Mouse (Mus musculus) adrenal gland, postnatal 10 days (tissue): ENCODE measurements around the gene Gramd1c. TPM values are rescaled to one million over a fixed set of nuclear protein-coding genes. Genes with fewer than 3 reads are reported as not detected.

ENCODE experiments used
- DNase-seq: peaks from one replicate; pipeline ENCODE4 v3.0.0; 2021; ENCODE audit warnings: mixed read lengths
- long read RNA-seq, 2 experiments: library from polyadenylated mRNA; stranded (forward); transcript quantifications; one replicate each; pipeline ENCODE4 v2.0.0; 2021
- total RNA-seq, 2 experiments: library from RNA; stranded (reverse); gene quantifications; 2 replicates each; pipeline ENCODE4 v1.2.3; 2021

Gramd1c gene
- 1 to 10 TPM; 4.5 to 5.3 TPM for total RNA-seq
- long read RNA-seq, experiment 1, partial matches to known transcripts, result 1 of 4 reads
- long read RNA-seq, experiment 1, other reads (novel, unspliced or antisense), result 3 of 4 reads
- long read RNA-seq, experiment 2, partial matches to known transcripts, result 1 of 1 reads
- long read RNA-seq, experiment 2, other reads (novel, unspliced or antisense), result 0 of 1 reads

GRCm38 (mm10) chr16:44063025-44063894, at the start of gene Gramd1c:
Gramd1c (minus strand) TSS chr16:44063345.
- peak; percentile 72 for DNase-seq

- no peak for DNase-seq
These were observed 45.9 kb upstream of the Gramd1c start for GRCm38 (mm10) chr16:44109002-44109401.

- no peak for DNase-seq
These were observed 42.1 kb upstream of the Gramd1c start for GRCm38 (mm10) chr16:44105211-44105610.

GRCm38 (mm10) chr16:44103806-44104766, 40.9 kb upstream of the Gramd1c start:
- no peak for DNase-seq

- DNase-seq, result no peak
These were observed 39.8 kb upstream of the Gramd1c start for GRCm38 (mm10) chr16:44102925-44103324.

- DNase-seq, result no peak
These were observed 38.1 kb upstream of the Gramd1c start for GRCm38 (mm10) chr16:44101181-44101710.

GRCm38 (mm10) chr16:44099377-44099776, 36.2 kb upstream of the Gramd1c start:
- DNase-seq, result no peak

GRCm38 (mm10) chr16:44087650-44088049, 24.5 kb upstream of the Gramd1c start:
- DNase-seq, result no peak

- no peak for DNase-seq
These were observed 1.8 kb downstream of the Gramd1c start for GRCm38 (mm10) chr16:44061341-44061740.

GRCm38 (mm10) chr16:44060604-44061286, 2.4 kb downstream of the Gramd1c start:
- no peak for DNase-seq

GRCm38 (mm10) chr16:44058745-44059144, 4.4 kb downstream of the Gramd1c start:
- peak; percentile 80 for DNase-seq

- DNase-seq, result no peak
These were observed 7.4 kb downstream of the Gramd1c start for GRCm38 (mm10) chr16:44055766-44056165.

- DNase-seq, result no peak
These were observed 9.9 kb downstream of the Gramd1c start for GRCm38 (mm10) chr16:44053265-44053664.

GRCm38 (mm10) chr16:44052390-44052789, 10.8 kb downstream of the Gramd1c start:
- no peak for DNase-seq

GRCm38 (mm10) chr16:44050139-44050538, 13.0 kb downstream of the Gramd1c start:
- DNase-seq, result no peak

- no peak for DNase-seq
These were observed 24.0 kb downstream of the Gramd1c start for GRCm38 (mm10) chr16:44039112-44039511.

GRCm38 (mm10) chr16:44035221-44035620, 27.9 kb downstream of the Gramd1c start:
- DNase-seq, result no peak

- DNase-seq, result no peak
These were observed 29.8 kb downstream of the Gramd1c start for GRCm38 (mm10) chr16:44033365-44033764.

GRCm38 (mm10) chr16:44029273-44029672, 33.9 kb downstream of the Gramd1c start:
- no peak for DNase-seq

GRCm38 (mm10) chr16:44026822-44027221, 36.3 kb downstream of the Gramd1c start:
- DNase-seq, result no peak

GRCm38 (mm10) chr16:44026210-44026609, 36.9 kb downstream of the Gramd1c start:
- DNase-seq, result no peak
